Mouse (Mus musculus): ENCODE measurements around the gene Olfr1013. TPM values are rescaled to one million over a fixed set of nuclear protein-coding genes. Genes with fewer than 3 reads are reported as not detected.

Gene Olfr1013
- not detected for polyA plus RNA-seq (2015; fragmentation: Illumina TruSeq; extraction: RNeasy Lipid Tissue Mini Kit (QIAGEN cat#74804); ENCODE audit: low read depth, low replicate concordance)

DNA sequence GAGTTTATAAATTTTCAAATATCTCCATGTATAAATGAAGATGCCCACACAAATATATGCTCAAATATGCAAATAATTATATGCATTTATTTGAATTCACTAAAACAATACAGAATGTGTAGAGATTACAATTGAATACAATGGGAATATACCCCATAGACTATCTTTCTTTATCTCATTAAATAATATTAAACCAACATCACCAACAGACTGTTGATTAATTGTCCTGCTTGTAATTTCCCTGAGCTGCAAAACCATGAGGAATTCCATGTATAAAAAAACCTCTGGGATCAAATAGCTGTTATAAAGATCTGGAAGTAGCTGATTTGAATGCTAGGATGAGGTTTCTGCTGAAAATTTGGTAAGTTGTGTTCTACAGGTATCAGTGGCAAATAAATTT, at the start of gene Olfr1013:
Olfr1013 (plus strand) TSS at position 301 of the 400 bp plus-strand sequence.

DNA sequence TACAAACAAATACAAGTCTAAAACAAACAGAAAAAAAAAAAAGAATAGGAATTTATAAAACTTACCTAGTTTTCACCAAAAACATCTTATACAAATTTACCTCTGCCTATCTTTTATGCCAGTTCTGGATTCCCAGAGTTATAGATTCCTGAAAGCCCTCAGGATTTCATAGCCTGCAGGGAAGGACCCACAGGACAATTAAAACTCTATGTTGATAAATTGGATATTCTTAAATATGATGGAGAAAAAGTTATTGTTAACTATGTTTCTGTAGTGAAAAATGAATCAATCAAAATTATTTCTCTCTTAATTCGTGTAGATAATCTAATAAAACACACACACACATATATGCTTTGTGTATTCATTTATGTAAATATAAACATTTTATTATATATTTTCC, 4.2 kb upstream of the Olfr1013 start, which contains the start of gene Olfr1012:
Olfr1012 (minus strand) TSS at position 101 of the 400 bp plus-strand sequence.

DNA sequence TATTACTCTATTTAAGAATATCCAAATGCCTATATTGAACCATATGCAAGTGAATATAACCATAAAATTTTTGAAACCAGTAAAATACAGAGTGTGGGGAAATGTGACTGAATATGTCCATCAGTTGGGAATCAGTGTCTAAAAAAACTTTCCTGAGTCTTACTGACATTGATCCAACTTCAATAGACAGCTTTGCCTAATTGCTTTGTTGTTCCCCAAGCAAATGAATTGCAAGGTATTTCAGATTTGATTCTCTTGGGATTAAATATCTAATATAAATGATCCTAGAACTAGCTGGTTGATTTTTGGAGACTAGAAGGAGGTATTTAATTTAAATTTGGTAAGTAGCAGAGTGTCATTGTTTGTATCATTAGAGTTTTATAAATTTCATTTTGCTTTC, 5.5 kb downstream of the Olfr1013 start, which contains the start of gene Olfr1014:
Olfr1014 (plus strand) TSS at position 301 of the 400 bp plus-strand sequence.

DNA sequence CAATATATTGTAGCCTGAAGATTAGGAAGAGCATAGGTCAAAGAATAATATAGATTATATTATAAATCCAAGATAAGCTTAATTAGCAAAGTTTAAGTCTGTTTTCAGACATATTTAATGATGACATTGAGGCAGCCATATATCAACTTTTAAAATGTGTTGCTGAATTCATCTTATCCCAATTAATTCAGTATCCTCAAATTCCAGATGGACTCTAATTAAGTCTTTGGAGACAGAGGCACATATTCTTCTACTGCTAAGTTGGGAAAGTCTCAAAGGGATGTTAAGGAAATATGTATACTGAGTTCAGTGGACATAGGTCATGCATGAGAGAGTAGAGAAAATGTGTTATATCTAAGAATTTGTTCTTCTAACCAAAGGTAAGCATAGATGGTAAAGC, 14.8 kb downstream of the Olfr1013 start, which contains the start of gene Olfr1015:
Olfr1015 (plus strand) TSS at position 301 of the 400 bp plus-strand sequence.

DNA sequence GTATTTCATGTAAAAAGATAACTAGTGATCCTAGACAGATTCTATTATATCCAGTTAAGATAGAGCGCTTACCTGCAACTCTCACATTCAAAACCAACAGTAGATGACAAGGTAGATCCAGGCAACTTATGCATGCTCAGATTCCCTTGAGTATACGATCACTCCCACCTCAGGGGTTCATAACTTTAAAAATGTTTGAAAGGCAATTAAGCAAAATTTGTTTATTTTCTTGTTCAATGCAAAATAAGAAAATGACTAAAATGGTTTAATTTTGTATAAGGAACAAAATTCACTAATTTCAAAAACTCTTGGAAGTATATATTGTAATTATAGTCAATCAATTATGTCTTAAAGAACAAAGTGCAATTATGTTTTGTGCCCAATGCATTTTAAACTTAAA, 35.5 kb downstream of the Olfr1013 start, which contains the start of gene Olfr1016:
Olfr1016 (minus strand) TSS at position 101 of the 400 bp plus-strand sequence.

DNA sequence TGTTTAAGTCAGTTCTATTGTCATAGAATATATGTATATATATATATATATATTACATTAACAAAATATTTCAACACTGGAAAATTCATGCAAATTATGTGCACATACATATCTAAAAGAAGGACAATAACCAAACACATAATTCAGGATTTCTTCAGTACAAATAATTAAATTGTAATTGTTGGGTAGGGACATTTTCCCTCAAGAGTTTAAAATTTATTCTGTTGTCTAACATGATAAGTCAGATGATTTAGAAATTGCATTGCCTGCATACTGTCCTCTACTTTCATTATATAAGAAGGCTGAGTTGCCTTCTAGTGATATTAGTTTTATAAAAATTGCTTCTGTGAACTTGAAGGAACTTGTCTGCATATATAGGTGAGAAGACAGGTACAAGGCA, 51.3 kb downstream of the Olfr1013 start, which contains the start of gene Olfr1018:
Olfr1018 (plus strand) TSS at position 301 of the 400 bp plus-strand sequence.

Other genes with a start within 250 kb of the Olfr1013 start
- 0.19 TPM for gene 4833423E24Rik, start 248.1 kb upstream of the Olfr1013 start, polyA plus RNA-seq (2015; fragmentation: Illumina TruSeq; extraction: RNeasy Lipid Tissue Mini Kit (QIAGEN cat#74804); ENCODE audit: low read depth, low replicate concordance)
- not detected for gene Olfr996, start 187.9 kb upstream of the Olfr1013 start, polyA plus RNA-seq (2015; fragmentation: Illumina TruSeq; extraction: RNeasy Lipid Tissue Mini Kit (QIAGEN cat#74804); ENCODE audit: low read depth, low replicate concordance)
- gene Olfr998, start 178.2 kb upstream of the Olfr1013 start, polyA plus RNA-seq (2015; fragmentation: Illumina TruSeq; extraction: RNeasy Lipid Tissue Mini Kit (QIAGEN cat#74804); ENCODE audit: low read depth, low replicate concordance) = not detected
- not detected for gene Olfr1000, start 155.2 kb upstream of the Olfr1013 start, polyA plus RNA-seq (2015; fragmentation: Illumina TruSeq; extraction: RNeasy Lipid Tissue Mini Kit (QIAGEN cat#74804); ENCODE audit: low read depth, low replicate concordance)
- not detected for gene Olfr1002, start 116.4 kb upstream of the Olfr1013 start, polyA plus RNA-seq (2015; fragmentation: Illumina TruSeq; extraction: RNeasy Lipid Tissue Mini Kit (QIAGEN cat#74804); ENCODE audit: low read depth, low replicate concordance)
- gene Olfr154, start 102.6 kb upstream of the Olfr1013 start, polyA plus RNA-seq (2015; fragmentation: Illumina TruSeq; extraction: RNeasy Lipid Tissue Mini Kit (QIAGEN cat#74804); ENCODE audit: low read depth, low replicate concordance) = not detected
- not detected for gene Olfr1006, start 88.3 kb upstream of the Olfr1013 start, polyA plus RNA-seq (2015; fragmentation: Illumina TruSeq; extraction: RNeasy Lipid Tissue Mini Kit (QIAGEN cat#74804); ENCODE audit: low read depth, low replicate concordance)
- not detected for gene Olfr1008, start 77.7 kb upstream of the Olfr1013 start, polyA plus RNA-seq (2015; fragmentation: Illumina TruSeq; extraction: RNeasy Lipid Tissue Mini Kit (QIAGEN cat#74804); ENCODE audit: low read depth, low replicate concordance)
- gene Olfr1009, start 51.7 kb upstream of the Olfr1013 start, polyA plus RNA-seq (2015; fragmentation: Illumina TruSeq; extraction: RNeasy Lipid Tissue Mini Kit (QIAGEN cat#74804); ENCODE audit: low read depth, low replicate concordance) = not detected
- not detected for gene Olfr1012, start 4.3 kb upstream of the Olfr1013 start, polyA plus RNA-seq (2015; fragmentation: Illumina TruSeq; extraction: RNeasy Lipid Tissue Mini Kit (QIAGEN cat#74804); ENCODE audit: low read depth, low replicate concordance)
- not detected for gene Olfr1014, start 5.6 kb downstream of the Olfr1013 start, polyA plus RNA-seq (2015; fragmentation: Illumina TruSeq; extraction: RNeasy Lipid Tissue Mini Kit (QIAGEN cat#74804); ENCODE audit: low read depth, low replicate concordance)
- not detected for gene Olfr1015, start 14.9 kb downstream of the Olfr1013 start, polyA plus RNA-seq (2015; fragmentation: Illumina TruSeq; extraction: RNeasy Lipid Tissue Mini Kit (QIAGEN cat#74804); ENCODE audit: low read depth, low replicate concordance)
- gene Olfr1016, start 35.4 kb downstream of the Olfr1013 start, polyA plus RNA-seq (2015; fragmentation: Illumina TruSeq; extraction: RNeasy Lipid Tissue Mini Kit (QIAGEN cat#74804); ENCODE audit: low read depth, low replicate concordance) = not detected
- gene Olfr1018, start 51.4 kb downstream of the Olfr1013 start, polyA plus RNA-seq (2015; fragmentation: Illumina TruSeq; extraction: RNeasy Lipid Tissue Mini Kit (QIAGEN cat#74804); ENCODE audit: low read depth, low replicate concordance) = not detected
- not detected for gene Olfr1019, start 78.4 kb downstream of the Olfr1013 start, polyA plus RNA-seq (2015; fragmentation: Illumina TruSeq; extraction: RNeasy Lipid Tissue Mini Kit (QIAGEN cat#74804); ENCODE audit: low read depth, low replicate concordance)
- gene Olfr1020, start 79.9 kb downstream of the Olfr1013 start, polyA plus RNA-seq (2015; fragmentation: Illumina TruSeq; extraction: RNeasy Lipid Tissue Mini Kit (QIAGEN cat#74804); ENCODE audit: low read depth, low replicate concordance) = not detected
- not detected for gene Olfr1022, start 101.5 kb downstream of the Olfr1013 start, polyA plus RNA-seq (2015; fragmentation: Illumina TruSeq; extraction: RNeasy Lipid Tissue Mini Kit (QIAGEN cat#74804); ENCODE audit: low read depth, low replicate concordance)
- gene Olfr1023, start 118.5 kb downstream of the Olfr1013 start, polyA plus RNA-seq (2015; fragmentation: Illumina TruSeq; extraction: RNeasy Lipid Tissue Mini Kit (QIAGEN cat#74804); ENCODE audit: low read depth, low replicate concordance) = not detected
- not detected for gene Olfr1024, start 138.0 kb downstream of the Olfr1013 start, polyA plus RNA-seq (2015; fragmentation: Illumina TruSeq; extraction: RNeasy Lipid Tissue Mini Kit (QIAGEN cat#74804); ENCODE audit: low read depth, low replicate concordance)
- not detected for gene Olfr1025-ps1, start 148.1 kb downstream of the Olfr1013 start, polyA plus RNA-seq (2015; fragmentation: Illumina TruSeq; extraction: RNeasy Lipid Tissue Mini Kit (QIAGEN cat#74804); ENCODE audit: low read depth, low replicate concordance)
- not detected for gene Olfr1026, start 154.5 kb downstream of the Olfr1013 start, polyA plus RNA-seq (2015; fragmentation: Illumina TruSeq; extraction: RNeasy Lipid Tissue Mini Kit (QIAGEN cat#74804); ENCODE audit: low read depth, low replicate concordance)
- not detected for gene Olfr1028, start 183.3 kb downstream of the Olfr1013 start, polyA plus RNA-seq (2015; fragmentation: Illumina TruSeq; extraction: RNeasy Lipid Tissue Mini Kit (QIAGEN cat#74804); ENCODE audit: low read depth, low replicate concordance)
- gene Olfr1029, start 206.8 kb downstream of the Olfr1013 start, polyA plus RNA-seq (2015; fragmentation: Illumina TruSeq; extraction: RNeasy Lipid Tissue Mini Kit (QIAGEN cat#74804); ENCODE audit: low read depth, low replicate concordance) = not detected
- gene Olfr1030, start 212.2 kb downstream of the Olfr1013 start, polyA plus RNA-seq (2015; fragmentation: Illumina TruSeq; extraction: RNeasy Lipid Tissue Mini Kit (QIAGEN cat#74804); ENCODE audit: low read depth, low replicate concordance) = not detected
- gene Olfr1031, start 223.2 kb downstream of the Olfr1013 start, polyA plus RNA-seq (2015; fragmentation: Illumina TruSeq; extraction: RNeasy Lipid Tissue Mini Kit (QIAGEN cat#74804); ENCODE audit: low read depth, low replicate concordance) = not detected
- not detected for gene Olfr1032, start 238.4 kb downstream of the Olfr1013 start, polyA plus RNA-seq (2015; fragmentation: Illumina TruSeq; extraction: RNeasy Lipid Tissue Mini Kit (QIAGEN cat#74804); ENCODE audit: low read depth, low replicate concordance)